Mouse (Mus musculus) B cell, adult 67 days (primary cell): ENCODE measurements around the gene Insc. TPM values are rescaled to one million over a fixed set of nuclear protein-coding genes. Genes with fewer than 3 reads are reported as not detected.

Source experiments
- total RNA-seq, 2 experiments: library from RNA; stranded (reverse); gene quantifications; 4 replicates each; pipeline ENCODE4 v1.2.4; 2023

The Insc gene
- total RNA-seq = 10 to 100 TPM in 1 of 2 experiments, 1 to 10 TPM in 1; 7.5 to 12.4 TPM

GRCm38 (mm10) chr7:114743022-114743780, at the start of gene Insc:
Gene Insc, plus strand, starts transcription at chr7:114743694.

GRCm38 (mm10) chr7:114718300-114718699, 25.2 kb upstream of the Insc start, which contains the start of gene Calcb:
Gene Calcb, plus strand, starts transcription at chr7:114718643.

Other genes with a start within 250 kb of the Insc start
- gene Cyp2r1, start 180.7 kb upstream of the Insc start, total RNA-seq = 10 to 100 TPM; 13.3 to 15.7 TPM
- gene Calca, start 107.3 kb upstream of the Insc start, total RNA-seq = not detected
- not detected for gene Calcb, start 25.1 kb upstream of the Insc start, total RNA-seq